Mouse (Mus musculus) embryonic facial prominence, embryonic 11.5 days (tissue): ENCODE measurements around the gene Tas2r126. TPM values are rescaled to one million over a fixed set of nuclear protein-coding genes. Genes with fewer than 3 reads are reported as not detected.

ENCODE experiments used
- polyA plus RNA-seq: library from polyadenylated mRNA; unstranded; fragments of >200 nt; fragmentation: Nextera tagmentation; extraction: Ambion mirVana; gene quantifications from 2 replicates; pipeline ENCODE4 v1.2.1, GENCODE M21; 2014

Gene Tas2r126
- polyA plus RNA-seq, 1 experiment from 2014 or later: not detected

Other genes with a start within 250 kb of the Tas2r126 start
- not detected in 2 replicates for gene Tas2r144, start 219.2 kb upstream of the Tas2r126 start, polyA plus RNA-seq
- gene Gstk1, start 188.6 kb upstream of the Tas2r126 start, polyA plus RNA-seq: 23.8 and 24.9 TPM in 2 replicates
- gene Tmem139, start 172.6 kb upstream of the Tas2r126 start, polyA plus RNA-seq: 0.68 and 0.73 TPM in 2 replicates
- gene Casp2, start 169.6 kb upstream of the Tas2r126 start, polyA plus RNA-seq: 73.6 and 79.4 TPM in 2 replicates
- gene Clcn1, start 147.8 kb upstream of the Tas2r126 start, polyA plus RNA-seq: 0.75 and 1.0 TPM in 2 replicates
- gene Fam131b, start 109.9 kb upstream of the Tas2r126 start, polyA plus RNA-seq: 0.66 and 1.7 TPM in 2 replicates
- 61.3 and 71.9 TPM in 2 replicates for gene Zyx, start 84.9 kb upstream of the Tas2r126 start, polyA plus RNA-seq
- gene Epha1, start 61.3 kb upstream of the Tas2r126 start, polyA plus RNA-seq: 1.5 and 1.8 TPM in 2 replicates
- not detected in 2 replicates for gene Tas2r143, start 34.3 kb upstream of the Tas2r126 start, polyA plus RNA-seq
- not detected in 2 replicates for gene Tas2r135, start 29.1 kb upstream of the Tas2r126 start, polyA plus RNA-seq
- gene Olfr458, start 30.7 kb downstream of the Tas2r126 start, polyA plus RNA-seq: not detected in 2 replicates
- not detected in 2 replicates for gene Olfr457, start 41.8 kb downstream of the Tas2r126 start, polyA plus RNA-seq
- gene Olfr456, start 52.7 kb downstream of the Tas2r126 start, polyA plus RNA-seq: not detected in 2 replicates
- gene Olfr455, start 113.1 kb downstream of the Tas2r126 start, polyA plus RNA-seq: not detected in 2 replicates
- gene Tcaf3, start 163.2 kb downstream of the Tas2r126 start, polyA plus RNA-seq: not detected in 2 replicates
- gene Tcaf2, start 210.7 kb downstream of the Tas2r126 start, polyA plus RNA-seq: 1.9 and 2.5 TPM in 2 replicates